Mouse (Mus musculus): Measurements from ENCODE around the gene Cog1.

The Cog1 gene

DNA sequence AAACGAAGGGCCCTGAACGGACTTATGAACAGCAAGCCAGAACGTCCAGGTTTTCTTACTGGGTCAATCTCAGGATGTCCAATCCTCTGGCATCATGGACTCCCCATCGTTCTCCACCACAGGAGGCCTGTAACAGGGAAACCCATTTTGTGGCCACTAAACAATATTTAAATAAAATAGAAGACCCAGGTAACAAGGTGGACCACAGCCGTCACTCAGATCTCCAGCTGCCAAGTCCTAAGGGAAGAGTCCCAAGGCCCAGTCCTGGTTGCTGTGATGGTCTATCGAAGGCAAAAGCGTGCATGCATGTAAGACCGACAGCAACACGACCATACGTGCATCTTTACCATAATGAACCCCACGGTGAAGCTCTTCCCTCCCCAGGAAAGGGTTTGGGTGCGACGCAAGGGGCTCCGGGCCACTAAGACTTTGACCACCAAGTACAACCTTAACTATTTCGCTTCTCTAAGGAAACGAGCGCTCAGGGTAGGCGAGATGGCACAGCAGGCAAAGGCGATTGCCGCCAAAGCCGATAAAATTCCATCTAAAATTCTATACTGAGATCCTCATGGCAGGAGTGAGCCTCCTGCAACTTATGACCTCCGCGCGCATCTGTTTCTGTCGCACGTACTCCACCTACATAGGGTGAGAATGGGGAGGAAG is at the start of gene Cog1:
Gene Cog1, plus strand, starts transcription at position 480 of the 663 bp plus-strand sequence.
- DNase-seq (ENCODE audit: low spot score in 2 of 2): no peak

DNA sequence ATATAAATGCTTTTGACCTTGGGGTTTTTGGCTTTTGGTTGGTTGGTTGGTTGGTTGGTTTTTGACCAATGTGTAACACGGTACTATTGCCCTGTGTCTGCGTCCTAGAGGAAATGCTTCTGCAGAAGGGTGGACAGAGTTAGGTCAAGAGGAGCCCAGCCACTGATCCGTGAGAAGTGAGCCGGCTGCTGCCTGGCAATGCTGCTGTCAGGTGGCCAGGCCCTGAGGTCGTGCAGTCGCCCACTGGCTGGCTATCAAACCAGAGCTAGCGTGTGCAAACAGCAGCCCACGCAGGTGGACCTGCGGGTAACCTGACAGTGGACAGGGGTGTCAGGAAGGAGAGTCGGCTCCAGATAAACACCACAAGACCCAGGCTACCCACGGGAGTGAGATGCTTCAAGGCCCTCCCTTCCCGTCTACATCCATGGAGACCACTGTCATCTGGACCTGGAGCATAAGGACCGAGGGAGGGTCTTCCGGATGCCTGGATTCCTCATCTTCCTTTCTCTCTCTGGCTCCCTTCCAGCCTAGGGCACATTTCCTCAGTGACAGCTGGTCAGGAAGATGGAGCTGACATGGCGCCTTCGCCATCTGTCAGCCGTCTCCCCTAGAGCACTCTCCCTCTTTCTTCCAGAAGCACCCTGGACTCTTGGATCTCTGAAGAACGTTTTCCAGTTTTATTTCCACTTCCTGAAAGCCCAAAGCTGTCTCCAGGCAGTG is 48.3 kb upstream of the Cog1 start:
- no peak for DNase-seq (ENCODE audit: low spot score in 2 of 2)

DNA sequence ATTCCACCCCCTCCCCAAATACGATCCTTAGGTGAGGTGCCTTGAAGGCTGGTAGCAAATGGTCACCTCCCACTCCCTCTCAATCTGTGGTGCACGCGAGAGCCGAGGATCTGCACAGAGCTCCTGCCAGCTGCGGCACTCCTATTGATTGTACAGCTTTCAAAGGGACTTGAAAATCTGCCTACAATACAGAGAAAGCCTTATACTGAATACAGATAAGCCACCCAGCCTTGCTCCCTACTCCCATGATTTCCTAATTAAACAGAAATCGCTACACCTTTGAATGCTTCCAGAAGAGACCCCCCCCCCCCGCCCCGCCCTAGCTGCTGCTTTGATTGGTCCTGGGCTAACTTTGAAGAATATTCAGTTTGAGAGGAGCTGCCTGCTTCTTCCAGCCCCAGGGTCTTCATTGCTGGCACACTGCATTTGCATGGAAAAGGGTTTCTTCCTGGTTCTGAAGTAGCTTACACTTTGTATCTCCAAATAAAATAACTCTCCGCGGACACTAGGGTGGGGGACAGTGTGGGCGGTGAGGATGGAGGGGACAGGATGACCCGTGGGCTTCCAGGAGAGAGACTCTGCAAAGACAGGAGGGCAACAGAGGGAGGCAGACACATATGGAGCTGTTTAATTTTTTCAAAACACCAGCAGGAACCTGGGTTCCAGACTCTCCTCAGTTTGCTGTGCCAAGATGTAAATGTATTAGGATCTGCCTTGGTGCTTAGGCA is 47.2 kb upstream of the Cog1 start:
- DNase-seq (ENCODE audit: low spot score in 2 of 2): no peak

DNA sequence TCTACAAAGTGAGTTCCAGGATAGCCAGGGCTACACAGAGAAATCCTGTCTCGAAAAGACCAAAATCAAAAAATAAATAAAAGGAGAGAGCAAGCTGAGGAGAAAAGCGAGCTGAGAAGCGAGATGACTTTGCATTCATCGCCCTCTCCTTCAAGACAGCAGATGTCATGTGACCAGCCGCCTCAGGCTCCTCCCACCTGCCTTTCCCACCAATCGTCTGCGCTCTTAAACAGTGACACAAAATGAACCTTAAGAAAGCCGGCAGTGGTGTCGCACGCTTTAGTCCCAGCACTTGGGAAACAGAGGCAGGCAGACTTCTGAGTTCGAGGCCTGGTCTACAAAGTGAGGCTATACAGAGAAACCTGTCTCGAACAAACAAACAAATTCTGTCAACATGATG is 41.4 kb upstream of the Cog1 start:
- DNase-seq (ENCODE audit: low spot score in 2 of 2): no peak

DNA sequence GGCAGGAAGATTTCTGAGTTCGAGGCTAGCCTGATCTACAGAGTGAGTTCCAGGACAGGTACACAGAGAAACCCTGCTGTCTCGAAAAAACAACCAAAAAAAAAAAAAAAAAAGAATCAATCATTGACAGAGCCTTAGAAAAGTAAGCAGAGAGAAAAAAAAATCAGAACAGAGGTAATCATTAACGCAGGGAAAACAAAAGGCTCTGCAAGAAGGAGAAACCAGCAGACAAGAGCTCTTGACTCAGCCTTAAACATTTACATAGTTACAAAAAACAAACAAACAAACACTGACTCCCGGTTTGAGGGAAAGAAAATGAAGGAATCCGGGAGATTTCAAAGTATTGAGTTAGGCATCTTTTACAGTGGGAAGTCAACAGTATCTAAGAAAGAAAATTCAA is 39.4 kb upstream of the Cog1 start:
- DNase-seq (ENCODE audit: low spot score in 2 of 2): no peak

DNA sequence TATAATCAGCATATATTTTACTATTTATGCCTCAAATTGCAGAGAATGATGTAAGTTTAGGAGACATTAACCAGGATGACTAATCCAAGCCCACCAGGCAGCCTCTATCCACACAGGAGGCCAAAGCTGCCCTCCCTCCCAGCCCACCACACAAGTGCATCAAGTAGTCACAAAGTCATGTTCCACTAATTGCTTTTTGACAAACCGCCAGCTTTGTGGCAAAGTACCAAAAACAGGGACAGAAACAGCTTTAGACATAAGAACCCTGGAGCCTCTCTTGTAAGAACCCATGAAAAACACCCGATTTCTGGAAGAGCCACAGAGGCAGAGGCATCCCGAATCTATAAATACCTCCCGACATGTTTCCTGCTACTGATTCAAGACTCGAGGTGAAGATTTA is 38.7 kb upstream of the Cog1 start:
- DNase-seq (ENCODE audit: low spot score in 2 of 2): no peak

DNA sequence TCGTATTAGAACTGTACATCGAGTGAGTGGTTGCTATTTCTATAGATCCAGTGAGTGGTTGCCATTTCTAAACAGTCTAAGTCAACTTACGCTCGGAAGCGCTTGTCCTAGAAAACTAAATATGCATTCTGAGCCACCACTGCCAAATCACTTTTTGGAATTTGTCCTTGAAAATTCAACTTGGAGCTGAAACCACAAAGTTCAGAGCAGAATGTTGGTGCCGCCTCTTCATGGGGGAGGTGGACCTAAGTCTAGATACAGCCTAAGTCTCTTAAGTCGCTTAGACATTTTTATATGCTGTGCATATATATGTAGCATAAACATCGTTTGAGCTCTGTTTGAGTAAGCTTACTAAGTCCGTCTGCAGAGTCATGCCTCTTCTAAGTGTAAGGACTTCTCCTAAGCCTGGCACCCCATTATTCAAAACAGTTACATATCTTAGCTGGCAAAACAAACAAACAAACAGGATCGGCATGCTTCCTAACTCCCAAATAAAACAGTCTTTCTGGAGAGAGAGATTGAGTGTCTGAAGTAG is 37.8 kb upstream of the Cog1 start:
- DNase-seq (ENCODE audit: low spot score in 2 of 2): no peak

DNA sequence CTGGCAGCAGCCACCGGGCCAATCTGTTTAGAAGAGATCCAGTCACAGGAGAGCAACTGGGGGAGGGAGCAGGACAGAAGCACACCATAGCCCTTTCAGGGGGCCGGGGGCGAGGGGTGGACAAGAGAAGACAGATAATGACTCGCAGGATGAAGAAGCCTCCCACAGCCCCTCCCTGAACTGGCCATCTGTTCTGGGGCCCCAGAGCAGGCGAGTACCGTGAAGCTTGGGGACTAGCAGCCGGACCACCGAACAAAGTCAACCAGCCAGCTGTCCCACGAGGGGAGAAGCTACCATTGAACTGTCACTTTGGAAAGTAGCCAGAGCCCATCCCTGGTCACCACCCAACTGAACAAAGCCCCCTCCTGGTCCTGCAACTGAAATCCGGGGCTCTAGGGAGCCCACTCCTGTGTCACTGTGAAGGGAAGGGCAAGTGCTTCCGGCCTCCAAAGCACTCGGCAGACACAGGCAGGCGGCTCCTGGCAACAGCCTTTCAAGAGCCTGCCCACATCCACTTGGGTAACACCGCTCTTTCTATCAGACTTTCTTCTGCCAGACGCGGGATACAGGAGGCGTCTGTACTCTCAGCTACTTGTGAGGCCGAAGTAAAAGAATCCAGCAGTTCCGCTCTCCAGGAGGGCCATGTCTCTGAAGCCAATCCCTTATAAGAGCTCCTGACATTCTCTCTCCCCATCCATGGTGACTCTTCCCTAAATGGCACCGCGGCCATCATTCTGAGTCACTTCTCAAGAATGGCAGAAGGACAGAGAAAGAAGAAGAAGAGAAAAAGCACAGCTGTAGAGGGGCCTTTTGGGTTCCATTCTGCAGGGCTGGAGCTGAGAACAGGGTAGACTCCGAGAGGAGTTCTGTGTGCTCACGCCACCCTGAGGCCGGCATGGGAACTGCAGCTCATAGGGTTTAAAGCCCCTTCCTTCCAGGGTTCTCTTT is 37.0 kb upstream of the Cog1 start:
- peak in 1 of 2 experiments; percentile 8 for DNase-seq (ENCODE audit: low spot score in 2 of 2)

DNA sequence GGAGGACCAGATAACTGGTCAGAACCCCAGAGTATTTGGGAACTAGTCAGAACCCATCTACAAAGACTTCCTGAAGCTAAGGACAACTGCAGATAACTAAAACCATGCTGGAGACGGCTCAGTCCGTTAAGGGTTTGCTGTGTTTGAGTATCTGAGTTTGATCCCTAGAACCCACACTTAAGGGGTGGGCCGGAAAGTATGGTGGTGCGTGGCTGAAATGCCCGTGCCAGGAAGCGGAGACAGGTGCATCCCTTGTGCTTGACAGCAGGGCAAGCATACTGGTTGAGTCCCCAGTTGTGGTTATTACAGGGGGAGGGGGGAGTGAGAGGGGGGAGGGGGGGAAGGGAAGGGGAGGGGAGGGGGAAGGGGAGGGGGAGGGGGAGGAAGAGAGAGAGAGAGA is 34.5 kb upstream of the Cog1 start:
- DNase-seq (ENCODE audit: low spot score in 2 of 2): no peak

DNA sequence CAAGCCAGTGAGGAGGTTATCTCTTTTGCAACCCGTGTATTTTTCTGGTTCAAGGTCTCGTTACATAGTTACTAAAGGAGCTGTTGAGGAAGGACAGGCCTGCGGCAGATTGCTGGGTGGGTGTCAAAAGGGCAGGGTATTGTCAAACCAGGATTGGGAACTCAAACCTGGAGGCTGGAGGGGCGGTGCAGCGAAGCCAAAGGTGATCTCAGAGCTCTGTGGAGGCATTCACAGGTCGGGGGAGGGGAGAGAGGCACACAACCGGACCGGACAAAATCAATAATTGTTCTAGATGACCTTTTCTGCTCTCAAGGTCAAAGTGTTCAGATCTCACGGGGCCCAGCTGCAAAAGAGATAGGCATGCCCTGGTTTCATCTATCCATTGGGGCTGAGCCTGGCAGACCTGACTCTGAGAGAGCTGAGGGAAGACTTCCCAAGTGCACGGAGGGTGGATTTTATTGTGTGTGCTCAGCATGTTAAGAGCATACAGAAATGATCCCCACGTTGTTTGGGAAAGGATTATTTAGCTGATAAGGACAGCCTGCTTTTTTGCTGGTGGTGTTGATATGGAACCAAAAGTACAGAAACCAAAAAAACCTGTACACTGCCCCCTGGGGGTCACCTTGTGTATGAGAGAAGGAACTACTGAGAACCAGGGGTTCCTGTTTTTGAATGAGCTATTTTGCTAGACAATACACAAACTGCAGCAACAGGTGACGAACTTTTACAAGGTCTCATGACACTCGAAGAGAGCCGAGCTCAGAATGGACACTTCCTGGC is 31.6 kb upstream of the Cog1 start:
- DNase-seq (ENCODE audit: low spot score in 2 of 2): peak in 1 of 2 experiments; percentile 30

DNA sequence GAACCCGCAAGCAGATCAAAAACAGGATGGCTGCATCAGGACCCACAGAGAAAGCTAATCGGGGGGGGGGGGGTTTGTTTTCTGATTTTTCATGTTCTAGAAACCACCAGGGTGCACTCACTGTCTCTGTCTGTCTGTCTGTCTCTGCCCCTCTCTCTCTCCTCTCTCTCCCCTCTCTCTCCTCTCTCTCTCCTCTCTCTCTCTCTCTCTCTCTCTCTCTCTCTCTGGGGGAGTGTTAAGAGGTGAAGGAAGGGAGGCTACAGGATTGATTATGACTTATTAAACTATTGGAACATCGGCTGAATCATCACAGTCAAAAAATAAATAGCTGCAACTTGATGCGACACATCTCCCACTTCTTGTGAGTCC is 30.7 kb upstream of the Cog1 start:
- DNase-seq (ENCODE audit: low spot score in 2 of 2): no peak

DNA sequence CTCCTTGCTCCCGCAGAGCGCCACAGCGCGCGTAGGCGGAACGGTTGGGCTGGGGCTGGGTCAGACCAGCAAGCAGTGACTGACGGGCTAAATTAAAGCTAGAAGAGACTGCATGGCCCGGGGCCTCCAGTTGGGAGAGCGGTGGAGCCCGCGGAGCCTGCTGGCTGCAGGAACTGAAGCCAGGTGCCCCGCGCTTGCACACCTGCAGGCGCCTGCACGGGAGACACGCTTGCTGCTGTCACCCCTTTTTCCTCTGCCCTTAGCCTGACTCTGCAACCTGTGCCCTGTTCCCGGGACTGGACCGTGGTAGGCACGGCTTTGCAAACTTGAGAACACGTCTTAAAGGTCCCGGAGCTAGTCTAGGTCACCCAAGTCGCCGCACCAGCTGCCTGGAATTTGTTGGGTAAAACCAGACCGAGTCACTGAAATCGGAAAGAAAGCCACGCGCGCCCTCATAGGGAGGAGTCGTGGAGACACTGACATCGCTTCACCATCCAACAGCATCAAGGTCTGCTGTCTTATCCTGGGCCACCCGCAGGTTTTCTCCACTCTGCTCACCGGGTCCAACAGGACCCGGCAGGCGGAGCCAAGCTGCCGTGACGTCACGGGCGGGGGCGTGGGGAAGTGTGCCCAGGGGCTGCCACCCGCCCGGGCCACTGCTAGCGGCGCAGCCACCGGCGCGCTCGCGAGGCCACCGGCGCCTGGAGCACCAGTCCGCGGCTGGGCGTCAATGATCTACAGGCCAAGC is 30.1 kb upstream of the Cog1 start, which contains the start of gene Sstr2:
Gene Sstr2, plus strand, starts transcription at position 671 of the 748 bp plus-strand sequence.
- DNase-seq (ENCODE audit: low spot score in 2 of 2): peak; percentile 10 to 11

DNA sequence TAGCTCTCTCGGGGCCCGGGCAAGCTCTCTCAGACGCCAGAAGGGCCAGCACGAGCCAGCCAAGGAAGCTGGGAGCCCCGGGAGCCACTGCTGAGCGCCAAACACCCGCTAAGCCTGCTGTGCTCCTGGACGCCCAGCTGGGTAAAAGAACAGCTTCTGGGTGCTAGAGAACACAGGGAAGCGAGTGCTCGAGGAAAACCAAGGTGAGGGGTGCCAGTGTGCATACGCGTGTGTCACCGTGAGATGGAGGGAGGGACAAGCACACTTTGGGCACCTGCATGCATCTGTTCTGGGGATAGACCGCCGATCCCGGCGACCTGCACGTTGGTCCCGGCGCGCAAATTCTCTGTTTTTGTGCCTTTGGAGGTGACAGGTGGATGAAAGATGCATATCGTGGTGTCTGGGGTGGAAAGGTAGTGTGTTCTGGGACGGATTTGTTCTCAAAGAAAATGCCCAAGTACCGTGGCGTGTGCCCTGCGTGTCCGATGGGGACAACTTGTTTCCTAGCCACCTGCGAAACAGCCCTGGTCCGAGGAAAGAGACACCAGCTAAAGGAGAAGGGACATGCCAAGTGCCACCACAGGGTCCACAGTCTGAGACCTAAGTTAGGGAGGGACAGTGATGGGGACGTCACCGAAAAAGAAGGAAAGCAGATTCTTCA is 29.4 kb upstream of the Cog1 start:
- DNase-seq (ENCODE audit: low spot score in 2 of 2): no peak

DNA sequence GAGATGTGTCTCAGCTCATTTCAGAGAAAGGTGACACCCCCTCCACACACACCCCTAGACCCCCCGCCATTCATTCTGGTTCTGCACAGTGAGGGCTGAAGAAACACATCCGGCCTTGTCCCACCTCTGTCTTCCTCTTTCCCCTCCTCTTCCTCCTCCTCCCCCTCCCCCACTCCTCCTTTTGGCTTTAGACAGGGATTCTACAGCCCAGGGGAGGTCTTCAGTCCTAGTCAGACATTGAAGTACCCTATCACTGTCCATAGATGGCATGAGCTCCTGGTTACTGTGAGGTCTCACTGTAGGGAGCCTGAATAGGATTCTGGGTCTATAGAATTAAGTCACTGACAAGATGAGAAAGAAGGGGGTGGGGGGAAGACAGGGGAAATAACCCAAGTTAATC is 28.0 kb upstream of the Cog1 start:
- DNase-seq (ENCODE audit: low spot score in 2 of 2): no peak

DNA sequence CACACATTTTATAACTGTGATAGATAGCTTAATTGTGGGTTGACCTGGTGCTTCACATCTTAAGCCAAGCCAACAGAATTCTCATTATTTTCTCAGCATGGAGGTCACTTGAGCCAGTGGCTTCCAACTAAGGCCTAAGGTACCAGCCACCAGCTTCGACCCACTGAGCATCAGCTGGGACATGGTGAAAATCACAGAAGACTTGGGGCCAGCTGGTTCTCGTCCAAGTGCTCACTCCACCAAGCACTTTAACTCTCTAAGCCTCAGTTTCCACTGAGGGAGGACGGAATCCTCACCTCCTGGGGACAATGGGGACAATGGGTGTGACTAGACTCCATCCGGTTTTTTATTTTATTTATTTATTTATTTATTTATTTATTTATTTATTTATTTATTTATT is 26.9 kb upstream of the Cog1 start:
- no peak for DNase-seq (ENCODE audit: low spot score in 2 of 2)

DNA sequence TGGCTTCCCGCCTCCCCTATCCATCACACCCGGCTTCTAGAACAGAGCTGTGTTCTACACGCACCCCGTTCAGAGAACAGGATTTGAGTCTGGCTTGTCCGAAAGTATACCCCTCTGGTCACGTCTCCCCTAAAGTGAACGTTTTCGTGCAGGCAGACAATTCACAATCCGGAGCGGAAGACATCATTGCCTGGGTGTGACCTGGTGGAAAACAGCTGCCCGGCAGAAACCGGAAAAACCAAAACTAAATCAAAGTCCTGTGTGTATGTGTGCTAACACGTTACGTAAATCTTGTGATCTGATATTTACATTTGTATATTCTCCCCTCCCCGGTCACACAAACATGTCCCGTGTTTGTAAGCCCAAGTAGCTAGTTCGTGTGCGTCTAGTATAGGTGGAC is 23.5 kb upstream of the Cog1 start:
- DNase-seq (ENCODE audit: low spot score in 2 of 2): no peak

DNA sequence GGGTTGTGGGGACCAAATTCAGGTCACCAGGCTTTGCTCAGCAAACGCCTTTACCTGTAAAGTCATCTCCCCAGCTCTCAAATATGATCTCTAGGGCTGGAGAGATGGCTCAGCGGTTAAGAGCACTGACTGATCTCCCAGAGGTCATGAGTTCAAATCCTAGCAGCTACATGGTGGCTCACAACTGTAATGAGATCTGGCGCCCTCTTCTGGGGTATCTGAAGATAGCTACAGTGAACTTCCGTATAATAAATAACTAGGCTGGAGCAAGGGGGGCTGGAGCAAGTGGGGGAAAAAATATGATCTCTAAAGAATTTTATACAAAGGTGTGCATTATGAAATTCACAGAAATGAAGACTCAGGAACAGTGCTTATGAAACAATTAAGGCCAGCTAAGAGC is 21.2 kb upstream of the Cog1 start:
- DNase-seq (ENCODE audit: low spot score in 2 of 2): no peak

DNA sequence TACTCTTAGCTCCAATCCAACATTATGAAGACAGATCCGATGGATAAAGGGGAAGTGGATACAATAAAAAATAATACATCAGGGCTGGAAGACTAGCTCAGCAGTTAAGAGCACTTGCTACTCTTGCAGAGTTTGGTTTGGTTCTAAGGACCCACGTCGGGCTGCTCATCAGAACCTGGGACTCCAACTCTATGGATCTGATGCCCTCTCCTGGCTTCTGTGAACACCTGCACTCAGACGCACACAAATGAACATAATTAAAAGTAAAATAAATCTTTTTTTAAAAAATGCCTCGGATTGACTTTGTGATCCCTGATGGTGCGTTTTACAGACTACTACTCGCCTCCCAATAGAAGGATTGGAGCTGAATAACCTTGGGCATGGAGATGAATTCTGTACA is 18.3 kb upstream of the Cog1 start:
- DNase-seq (ENCODE audit: low spot score in 2 of 2): no peak

DNA sequence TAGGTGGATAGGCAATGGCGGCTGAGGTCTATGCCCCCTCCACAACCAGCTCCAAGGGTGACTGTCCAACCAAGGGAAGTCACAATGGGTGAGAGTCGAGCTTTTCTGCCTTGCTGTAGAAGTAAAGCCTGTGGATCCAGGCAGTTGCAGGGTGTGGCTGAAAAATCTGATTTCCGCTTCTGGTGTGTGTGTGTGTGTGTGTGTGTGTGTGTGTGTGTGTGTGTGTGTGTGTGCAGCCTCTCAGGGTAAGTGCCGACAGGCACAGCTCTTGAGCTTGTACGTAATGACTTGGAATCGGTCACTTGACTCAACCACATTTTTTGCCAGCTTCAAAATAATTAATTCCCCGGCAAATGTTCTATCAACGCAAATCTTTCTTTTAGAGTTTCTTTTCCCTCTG is 17.7 kb upstream of the Cog1 start:
- DNase-seq (ENCODE audit: low spot score in 2 of 2): no peak

DNA sequence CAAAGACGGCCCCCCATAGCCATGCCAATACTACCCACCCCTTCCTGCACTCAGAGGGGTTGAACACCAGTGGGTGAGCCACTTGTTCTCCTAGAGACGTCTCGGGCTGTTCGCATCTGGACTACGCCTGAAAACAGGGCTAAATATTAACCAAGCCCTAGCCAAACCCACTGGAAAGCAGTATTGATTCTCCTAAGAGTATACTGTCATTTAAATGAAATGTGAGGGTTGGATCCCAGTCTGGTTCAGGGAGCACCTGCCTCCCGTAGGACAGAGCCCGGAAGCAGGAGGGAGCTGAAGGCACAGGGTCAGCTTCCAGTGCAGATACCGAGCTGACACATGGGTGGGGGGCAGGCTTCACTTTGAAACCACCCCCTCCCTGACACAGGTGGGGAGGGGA is 17.1 kb upstream of the Cog1 start:
- DNase-seq (ENCODE audit: low spot score in 2 of 2): no peak
